Mouse (Mus musculus): ENCODE results near the gene Zfp638. TPM values are rescaled to one million over a fixed set of nuclear protein-coding genes. Genes with fewer than 3 reads are reported as not detected.

The Zfp638 gene
- total and polyA plus RNA-seq, 2 experiments, result 5.0 to 47.0 TPM

- DNase-seq (ENCODE audit: extremely low read depth, low read depth, low spot score), result no peak
- Histone ChIP-seq H3K79me2 (ENCODE audit: control insufficient read depth, insufficient read depth, low read length) (no peaks in the 10 kb centered on the region), H3K9ac (ENCODE audit: low read depth, low read length) (no peak overlapping the region), H3K4me3 (ENCODE audit: insufficient read depth, low read depth, low read length) (no peak overlapping the region), H3K4me1 (ENCODE audit: control insufficient read depth, insufficient read depth, low read length) (peaks cover 3% of the 10 kb centered on the region; the same call in 1 of the 2 replicates), H3K27ac (replicated peaks; ENCODE audit: insufficient read depth, low read depth, low read length) (no peak overlapping the region), H3K27me3 (ENCODE audit: control insufficient read depth, insufficient read depth, low read length) (no peaks in the 10 kb centered on the region), H3K36me3 (ENCODE audit: control insufficient read depth, insufficient read depth, low read length) (no peaks in the 10 kb centered on the region)
- TF ChIP-seq CTCF (IDR thresholded peaks at IDR 0.05; ENCODE audit: low read depth, low read length), result no peak
- no peak for TF ChIP-seq POLR2A (IDR thresholded peaks at IDR 0.05; ENCODE audit: extremely low read depth, insufficient read depth, low read length)
Measured at GRCm38 (mm10) chr6:83906659-83907058, 39.8 kb downstream of the Zfp638 start.

- Histone ChIP-seq H3K4me3 (ENCODE audit: insufficient read depth, low read depth, low read length) (no peak overlapping the region), H3K27ac (replicated peaks; ENCODE audit: insufficient read depth, low read depth, low read length) (no peak overlapping the region), H3K36me3 (ENCODE audit: control insufficient read depth, insufficient read depth, low read length) (no peaks in the 10 kb centered on the region), H3K27me3 (ENCODE audit: control insufficient read depth, insufficient read depth, low read length) (no peaks in the 10 kb centered on the region), H3K9ac (ENCODE audit: low read depth, low read length) (no peak overlapping the region), H3K4me1 (ENCODE audit: control insufficient read depth, insufficient read depth, low read length) (peaks cover 3% of the 10 kb centered on the region; the same call in 1 of the 2 replicates), H3K79me2 (ENCODE audit: control insufficient read depth, insufficient read depth, low read length) (no peaks in the 10 kb centered on the region)
- no peak for DNase-seq (ENCODE audit: extremely low read depth, low read depth, low spot score)
- WGBS, result 72% methylated on average over 4 of the region's 4 CpGs
- TF ChIP-seq POLR2A (IDR thresholded peaks at IDR 0.05; ENCODE audit: extremely low read depth, insufficient read depth, low read length) (no peak), CTCF (IDR thresholded peaks at IDR 0.05; ENCODE audit: low read depth, low read length) (no peak)
Measured at GRCm38 (mm10) chr6:83908386-83908785, 41.5 kb downstream of the Zfp638 start.

GRCm38 (mm10) chr6:83913710-83914109 is 46.8 kb downstream of the Zfp638 start:
- Histone ChIP-seq H3K4me1 (ENCODE audit: control insufficient read depth, insufficient read depth, low read length) (no peaks in the 10 kb centered on the region; the same call in 1 of the 2 replicates), H3K9ac (ENCODE audit: low read depth, low read length) (no peak overlapping the region), H3K36me3 (ENCODE audit: control insufficient read depth, insufficient read depth, low read length) (no peaks in the 10 kb centered on the region), H3K27ac (replicated peaks; ENCODE audit: insufficient read depth, low read depth, low read length) (no peak overlapping the region), H3K79me2 (ENCODE audit: control insufficient read depth, insufficient read depth, low read length) (peaks cover 10% of the 10 kb centered on the region), H3K27me3 (ENCODE audit: control insufficient read depth, insufficient read depth, low read length) (no peaks in the 10 kb centered on the region), H3K4me3 (ENCODE audit: insufficient read depth, low read depth, low read length) (no peak overlapping the region)
- 36% methylated on average over 4 of the region's 4 CpGs for WGBS
- DNase-seq (ENCODE audit: extremely low read depth, low read depth, low spot score), result no peak
- TF ChIP-seq POLR2A (IDR thresholded peaks at IDR 0.05; ENCODE audit: extremely low read depth, insufficient read depth, low read length), result no peak
- TF ChIP-seq CTCF (IDR thresholded peaks at IDR 0.05; ENCODE audit: low read depth, low read length), result no peak

GRCm38 (mm10) chr6:83914183-83914719 is 47.3 kb downstream of the Zfp638 start:
- H3K27ac ChIP-seq (replicated peaks; ENCODE audit: insufficient read depth, low read depth, low read length), result peak overlapping the region; percentile 85
- no peaks in the 10 kb centered on the region; the same call in 1 of the 2 replicates for H3K4me1 ChIP-seq (ENCODE audit: control insufficient read depth, insufficient read depth, low read length)
- peak; percentile 86 for DNase-seq (ENCODE audit: extremely low read depth, low read depth, low spot score)
- TF ChIP-seq CTCF (IDR thresholded peaks at IDR 0.05; ENCODE audit: low read depth, low read length) (peak; percentile 98), POLR2A (IDR thresholded peaks at IDR 0.05; ENCODE audit: extremely low read depth, insufficient read depth, low read length) (peak; percentile 94)
- WGBS, result 1% methylated on average over 49 of the region's 50 CpGs
- H3K9ac ChIP-seq (ENCODE audit: low read depth, low read length), result peak overlapping the region; percentile 97
- H3K27me3 ChIP-seq (ENCODE audit: control insufficient read depth, insufficient read depth, low read length), result no peaks in the 10 kb centered on the region
- H3K4me3 ChIP-seq (ENCODE audit: insufficient read depth, low read depth, low read length), result peak overlapping the region; percentile 97
- no peaks in the 10 kb centered on the region for H3K36me3 ChIP-seq (ENCODE audit: control insufficient read depth, insufficient read depth, low read length)
- peaks cover 10% of the 10 kb centered on the region for H3K79me2 ChIP-seq (ENCODE audit: control insufficient read depth, insufficient read depth, low read length)

GRCm38 (mm10) chr6:83914720-83915271 is 47.9 kb downstream of the Zfp638 start:
- peak overlapping the region; percentile 97 for H3K4me3 ChIP-seq (ENCODE audit: insufficient read depth, low read depth, low read length)
- peak overlapping the region; percentile 97 for H3K9ac ChIP-seq (ENCODE audit: low read depth, low read length)
- DNase-seq (ENCODE audit: extremely low read depth, low read depth, low spot score), result peak; percentile 54
- no peaks in the 10 kb centered on the region; the same call in 1 of the 2 replicates for H3K4me1 ChIP-seq (ENCODE audit: control insufficient read depth, insufficient read depth, low read length)
- TF ChIP-seq CTCF (IDR thresholded peaks at IDR 0.05; ENCODE audit: low read depth, low read length) (no peak), POLR2A (IDR thresholded peaks at IDR 0.05; ENCODE audit: extremely low read depth, insufficient read depth, low read length) (no peak)
- H3K27ac ChIP-seq (replicated peaks; ENCODE audit: insufficient read depth, low read depth, low read length), result peak overlapping the region; percentile 85
- H3K79me2 ChIP-seq (ENCODE audit: control insufficient read depth, insufficient read depth, low read length), result peaks cover 10% of the 10 kb centered on the region
- no peaks in the 10 kb centered on the region for H3K27me3 ChIP-seq (ENCODE audit: control insufficient read depth, insufficient read depth, low read length)
- no peaks in the 10 kb centered on the region for H3K36me3 ChIP-seq (ENCODE audit: control insufficient read depth, insufficient read depth, low read length)
- under 1% methylated on average over 40 of the region's 40 CpGs for WGBS

GRCm38 (mm10) chr6:83927418-83927817 is 60.5 kb downstream of the Zfp638 start:
- Histone ChIP-seq H3K36me3 (ENCODE audit: control insufficient read depth, insufficient read depth, low read length) (peaks cover 13% of the 10 kb centered on the region), H3K79me2 (ENCODE audit: control insufficient read depth, insufficient read depth, low read length) (peaks cover 20% of the 10 kb centered on the region; the same call in 1 of the 2 replicates), H3K27me3 (ENCODE audit: control insufficient read depth, insufficient read depth, low read length) (no peaks in the 10 kb centered on the region), H3K4me1 (ENCODE audit: control insufficient read depth, insufficient read depth, low read length) (0 out of 2 replicates have a peak, but pooled peaks cover 1% of the 10 kb centered on the region), H3K27ac (replicated peaks; ENCODE audit: insufficient read depth, low read depth, low read length) (no peak overlapping the region), H3K4me3 (ENCODE audit: insufficient read depth, low read depth, low read length) (no peak overlapping the region), H3K9ac (ENCODE audit: low read depth, low read length) (no peak overlapping the region)
- 78% methylated on average over 1 of the region's 1 CpGs for WGBS
- DNase-seq (ENCODE audit: extremely low read depth, low read depth, low spot score), result peak; percentile 39
- TF ChIP-seq CTCF (IDR thresholded peaks at IDR 0.05; ENCODE audit: low read depth, low read length) (no peak), POLR2A (IDR thresholded peaks at IDR 0.05; ENCODE audit: extremely low read depth, insufficient read depth, low read length) (no peak)

All from liver, adult 2 months (tissue).